Mouse (Mus musculus): Measurements from ENCODE around the gene Zswim8.
A peak's percentile ranks its signal among the peaks of the same experiment; 100 is the strongest.
"Not testable (repeated sequence)": the region's sequence is repeated elsewhere in the genome, so short reads cannot be mapped to it uniquely, and the experiment has no call there.

The Zswim8 gene

DNA sequence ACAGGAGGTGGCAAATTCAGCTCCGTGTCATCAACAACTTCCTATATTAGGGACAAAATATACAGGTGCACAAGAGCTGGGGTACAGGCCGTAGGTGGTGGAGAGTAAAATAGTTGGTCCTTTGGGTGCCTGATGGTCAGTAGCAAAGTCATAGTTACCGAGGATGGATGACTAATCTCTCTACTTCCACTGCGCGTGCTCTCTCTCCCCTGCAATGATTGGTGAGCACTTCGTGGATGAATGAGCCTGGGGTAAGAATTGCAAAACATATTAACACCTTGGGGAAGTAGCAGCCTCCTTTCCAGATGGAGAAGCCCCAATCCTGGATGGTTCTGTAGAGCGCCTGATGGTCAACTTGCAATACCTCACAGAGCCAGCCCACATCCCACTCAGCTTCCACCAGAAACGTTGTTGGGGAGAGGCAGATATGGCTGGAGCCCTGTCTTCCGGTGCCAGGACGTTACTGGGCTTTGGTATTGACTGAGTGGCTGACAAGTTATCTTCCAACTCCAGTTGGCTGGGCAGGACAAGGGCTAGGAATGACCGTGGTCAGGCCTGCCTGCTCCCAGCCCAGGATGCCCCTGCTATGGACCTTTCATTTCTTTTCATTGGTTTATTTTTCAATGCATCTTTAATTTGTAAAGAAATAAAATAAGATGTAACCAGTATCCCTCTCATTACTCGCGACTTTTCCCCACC, 13.0 kb upstream of the Zswim8 start:
- no peak for DNase-seq

- DNase-seq = peak; percentile 87 to 91
Observed at GRCm38 (mm10) chr14:20694884-20695760, 12.2 kb upstream of the Zswim8 start, which contains the start of gene Fut11. Gene Fut11, plus strand, starts transcription at chr14:20694968.

- peak; percentile 21 to 25 for DNase-seq
Observed at GRCm38 (mm10) chr14:20695761-20696520, 11.4 kb upstream of the Zswim8 start.

GRCm38 (mm10) chr14:20696986-20697385, 10.4 kb upstream of the Zswim8 start:
- DNase-seq = peak; percentile 33 to 53

- no peak for DNase-seq
Observed at GRCm38 (mm10) chr14:20698515-20698914, 8.8 kb upstream of the Zswim8 start.

- DNase-seq = no peak
Observed at GRCm38 (mm10) chr14:20700362-20700761, 7.0 kb upstream of the Zswim8 start.

DNA sequence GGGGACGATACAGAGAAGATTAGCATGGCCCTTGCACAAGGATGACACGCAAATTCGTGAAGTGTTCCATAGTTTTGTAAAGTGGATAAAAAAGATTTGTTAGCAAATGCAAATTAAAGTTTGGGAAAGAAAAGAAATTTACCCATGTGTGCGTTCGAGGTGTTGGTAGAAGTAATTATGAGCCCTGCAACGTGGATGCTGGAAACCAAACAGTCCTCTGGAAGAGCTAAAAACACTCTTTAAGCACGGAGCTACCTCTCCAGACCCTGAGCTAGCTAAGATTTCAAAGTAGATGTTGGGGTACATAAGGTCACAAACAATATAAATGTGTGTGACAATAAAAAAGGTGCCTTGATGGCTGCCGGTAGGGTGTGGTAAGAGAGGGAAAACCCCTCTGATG, 5.8 kb upstream of the Zswim8 start:
- no peak for DNase-seq

DNA sequence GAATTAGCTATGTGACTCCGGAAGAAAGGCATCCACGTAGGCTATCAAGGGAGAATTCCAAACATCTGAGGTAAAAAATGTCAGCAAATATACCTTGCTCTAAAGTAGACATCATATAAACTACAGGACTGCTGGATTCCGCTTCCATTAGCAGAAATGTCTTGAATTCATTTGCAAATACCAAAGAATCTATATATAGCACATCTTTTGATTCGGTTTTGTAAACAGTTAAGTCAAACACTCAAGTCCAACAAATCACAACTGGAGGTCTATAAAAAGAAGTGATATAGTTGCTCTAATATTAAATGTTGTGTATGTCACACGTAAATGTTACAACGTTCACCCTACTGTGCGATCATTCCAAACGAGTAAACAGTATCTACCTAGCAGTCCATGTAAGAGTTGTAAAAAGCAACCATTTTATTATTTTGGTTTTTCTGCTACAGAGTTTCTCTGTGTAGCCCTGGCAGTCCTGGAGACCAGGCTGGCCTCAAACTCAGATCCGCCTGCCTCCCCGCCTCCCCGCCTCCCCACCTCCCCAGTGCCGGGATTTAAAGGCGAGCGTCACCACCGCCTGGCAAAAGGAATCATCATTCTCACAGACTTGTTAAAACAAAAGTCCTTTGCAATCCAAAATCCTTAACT, 5.1 kb upstream of the Zswim8 start:
- no peak for DNase-seq

DNA sequence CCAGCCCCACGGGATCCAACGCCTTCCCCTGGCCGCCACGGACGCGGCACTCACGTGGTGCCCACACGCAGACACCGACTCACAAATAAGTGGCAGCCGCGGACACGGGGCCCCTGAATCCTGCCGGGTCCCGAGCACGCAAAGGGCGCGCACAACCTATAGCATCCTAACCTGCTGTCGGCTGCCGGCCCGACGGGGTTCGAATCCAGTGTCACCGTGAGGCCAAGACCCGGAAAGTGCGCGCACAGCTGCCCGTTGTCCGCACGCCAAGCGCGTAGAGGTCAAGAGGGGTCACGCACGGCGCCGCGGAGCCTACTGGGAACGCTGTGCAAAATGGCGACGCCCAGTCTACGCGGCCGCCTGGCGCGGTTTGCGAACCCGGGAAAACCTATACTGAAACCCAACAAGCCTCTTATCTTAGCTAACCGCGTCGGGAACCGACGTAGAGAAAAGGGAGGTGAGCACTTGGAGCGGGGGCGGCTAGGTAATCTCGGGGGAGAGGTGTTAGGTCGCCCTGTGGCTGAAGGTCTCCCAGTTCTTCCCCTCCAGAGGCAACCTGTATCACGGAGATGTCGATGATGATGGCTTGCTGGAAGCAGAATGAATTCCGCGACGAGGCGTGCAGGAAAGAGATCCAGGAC, 4.5 kb upstream of the Zswim8 start, which contains the start of gene Chchd1:
Gene Chchd1, plus strand, starts transcription at position 266 of the 641 bp plus-strand sequence.
- peak; percentile 89 to 91 for DNase-seq

DNA sequence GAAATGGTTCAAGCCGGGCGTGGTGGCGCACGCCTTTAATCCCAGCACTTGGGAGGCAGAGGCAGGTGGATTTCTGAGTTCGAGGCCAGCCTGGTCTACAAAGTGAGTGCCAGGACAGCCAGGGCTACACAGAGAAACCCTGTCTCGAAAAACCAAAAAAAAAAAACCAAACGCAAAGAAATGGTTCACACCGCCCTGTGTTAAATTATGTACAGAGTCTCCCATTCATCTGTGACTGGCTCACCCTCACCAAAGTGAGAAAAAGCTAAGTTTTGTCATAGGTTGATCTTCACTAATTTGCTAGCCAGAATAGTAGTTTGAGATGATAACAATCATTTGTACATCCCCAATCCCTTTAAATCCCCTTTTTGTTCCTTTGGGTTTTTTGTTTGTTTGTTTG, 3.9 kb upstream of the Zswim8 start:
- DNase-seq = not testable (repeated sequence)

DNA sequence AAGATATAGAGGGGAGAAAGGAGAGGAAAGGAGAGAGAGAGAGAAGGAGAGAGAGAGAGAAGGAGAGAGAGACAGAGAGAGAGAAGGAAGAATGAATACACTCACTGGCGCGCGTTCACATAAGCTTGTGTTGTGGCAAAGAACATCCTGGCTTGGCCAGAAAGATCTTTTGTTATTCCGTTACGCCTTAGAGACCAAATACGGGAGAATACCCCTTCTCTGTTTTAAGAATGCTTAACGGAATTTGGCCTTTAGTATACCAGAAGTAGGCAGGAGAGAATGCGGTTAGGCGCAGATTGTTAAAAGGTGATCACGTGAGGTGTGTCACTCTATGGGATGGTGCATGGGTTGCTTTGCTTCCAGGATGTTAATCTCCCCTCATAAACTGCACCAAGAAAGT, 887 bp downstream of the Zswim8 start:
- DNase-seq = no peak

- DNase-seq = no peak
Observed at GRCm38 (mm10) chr14:20713832-20714231, 6.5 kb downstream of the Zswim8 start.

DNA sequence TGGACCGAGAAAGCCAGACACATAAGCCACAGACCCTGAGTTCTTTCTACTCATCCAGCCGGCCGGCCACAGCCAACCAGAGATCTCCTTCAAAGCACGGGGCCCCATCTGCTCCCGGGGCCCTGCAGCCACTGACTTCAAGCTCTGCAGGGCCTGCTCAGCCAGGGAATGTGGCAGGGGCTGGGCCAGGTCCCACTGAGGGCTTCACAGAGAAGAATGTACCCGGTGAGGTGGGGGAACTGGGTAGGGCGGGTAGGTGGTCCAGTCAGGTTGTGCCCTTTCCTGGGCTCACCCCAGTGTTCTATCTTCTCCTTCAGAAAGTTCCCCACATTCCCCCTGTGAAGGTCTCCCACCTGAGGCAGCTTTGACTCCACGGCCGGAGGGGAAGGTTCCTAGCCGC, 11.1 kb downstream of the Zswim8 start:
- no peak for DNase-seq

DNA sequence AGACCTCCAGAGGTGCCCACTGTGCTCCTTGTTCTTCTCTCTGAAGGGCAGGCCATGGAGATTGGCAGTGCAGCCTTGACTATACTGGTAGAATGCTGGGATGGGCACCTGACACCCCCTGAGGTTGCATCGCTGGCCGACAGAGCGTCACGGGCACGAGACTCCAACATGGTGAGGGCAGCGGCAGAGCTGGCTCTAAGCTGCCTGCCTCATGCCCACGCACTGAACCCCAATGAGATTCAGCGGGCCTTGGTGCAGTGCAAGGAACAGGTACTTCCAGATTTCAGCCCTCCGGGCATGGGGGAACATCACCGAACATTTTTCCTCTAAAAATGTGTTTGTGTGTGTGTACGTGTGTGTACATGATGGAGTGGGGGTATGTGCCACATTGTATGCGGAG, 12.4 kb downstream of the Zswim8 start:
- no peak for DNase-seq

DNA sequence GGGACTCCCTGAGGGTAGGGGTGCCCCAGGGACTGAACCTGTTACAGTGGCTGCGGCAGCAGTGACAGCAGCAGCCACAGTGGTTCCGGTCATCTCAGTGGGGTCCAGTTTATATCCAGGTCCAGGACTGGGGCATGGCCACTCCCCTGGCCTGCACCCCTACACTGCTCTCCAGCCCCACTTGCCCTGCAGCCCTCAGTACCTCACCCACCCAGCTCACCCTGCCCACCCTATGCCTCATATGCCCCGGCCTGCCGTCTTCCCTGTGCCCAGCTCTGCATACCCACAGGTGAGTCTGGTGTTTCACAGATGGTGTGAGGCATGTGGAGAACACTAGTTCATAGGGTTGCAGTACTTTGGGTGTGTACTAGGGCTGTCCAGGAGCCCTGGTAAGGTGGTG, 14.0 kb downstream of the Zswim8 start:
- no peak for DNase-seq

- DNase-seq = no peak
Observed at GRCm38 (mm10) chr14:20723006-20723405, 15.7 kb downstream of the Zswim8 start.

DNA sequence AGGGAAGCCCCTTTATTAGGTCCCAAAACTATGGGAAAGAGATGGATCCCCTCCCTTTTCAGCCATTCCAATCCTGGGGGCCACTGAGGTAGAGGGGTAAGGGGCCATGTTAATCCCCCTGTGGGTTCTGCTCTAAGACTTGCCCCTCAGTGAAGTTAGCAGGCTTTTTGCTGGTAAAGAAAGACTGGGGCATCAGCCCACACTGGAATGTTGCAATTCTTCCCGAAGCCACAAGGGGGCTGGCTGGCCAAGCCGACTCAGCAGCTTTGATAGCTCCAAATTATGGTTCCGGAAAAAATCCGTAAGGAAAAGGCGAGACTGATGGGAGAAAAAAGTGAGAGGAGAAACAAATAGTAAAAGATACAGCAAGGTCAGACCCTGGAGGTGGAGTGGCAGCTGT, 16.7 kb downstream of the Zswim8 start:
- DNase-seq = peak; percentile 37 to 48

- no peak for DNase-seq
Observed at GRCm38 (mm10) chr14:20725660-20726339, 18.4 kb downstream of the Zswim8 start.

GRCm38 (mm10) chr14:20729871-20730270, 22.5 kb downstream of the Zswim8 start:
- DNase-seq = no peak

DNA sequence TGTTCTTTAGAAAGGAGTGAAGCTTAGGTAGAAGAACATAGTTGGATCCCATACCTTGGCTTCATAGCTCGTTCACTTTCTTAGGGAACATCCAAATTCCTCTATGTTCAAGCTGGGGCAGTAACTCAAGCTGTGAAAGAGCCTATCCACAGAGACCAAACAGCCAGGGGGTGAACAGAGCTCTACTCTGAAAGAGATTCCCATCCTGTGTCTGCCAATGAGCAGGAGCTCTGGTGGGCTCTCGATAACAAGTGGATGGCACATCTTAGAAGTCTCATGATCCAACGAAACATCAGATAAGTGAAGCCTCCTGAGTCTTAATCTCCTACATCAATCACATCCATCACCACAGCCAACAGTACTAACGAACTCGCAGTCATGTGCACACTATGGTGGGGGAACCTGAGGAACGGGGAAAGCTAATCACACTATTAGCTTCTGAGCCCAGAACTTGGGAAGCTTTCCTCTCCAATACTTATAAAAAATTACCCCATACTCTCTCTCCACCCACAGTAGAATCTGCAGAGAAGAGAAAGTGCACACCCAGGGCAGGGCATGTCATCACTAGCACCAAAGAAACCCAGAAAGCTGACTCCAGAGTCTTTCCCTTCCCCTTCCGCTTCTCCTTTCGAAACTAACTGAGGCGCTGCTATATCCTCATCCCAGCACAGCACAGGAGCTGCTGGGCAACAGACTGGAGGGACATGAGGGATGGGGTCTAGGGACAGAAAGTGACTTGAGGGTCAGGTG, 23.7 kb downstream of the Zswim8 start:
- no peak for DNase-seq
